Mouse (Mus musculus): ENCODE results near the gene Rnf138rt1. TPM values are rescaled to one million over a fixed set of nuclear protein-coding genes. Genes with fewer than 3 reads are reported as not detected.

Gene Rnf138rt1
- under 1 TPM; 0.51 to 0.56 TPM for total RNA-seq (2021)
- long read RNA-seq, experiment 1: 0 reads
- long read RNA-seq, experiment 2: 0 reads

DNA sequence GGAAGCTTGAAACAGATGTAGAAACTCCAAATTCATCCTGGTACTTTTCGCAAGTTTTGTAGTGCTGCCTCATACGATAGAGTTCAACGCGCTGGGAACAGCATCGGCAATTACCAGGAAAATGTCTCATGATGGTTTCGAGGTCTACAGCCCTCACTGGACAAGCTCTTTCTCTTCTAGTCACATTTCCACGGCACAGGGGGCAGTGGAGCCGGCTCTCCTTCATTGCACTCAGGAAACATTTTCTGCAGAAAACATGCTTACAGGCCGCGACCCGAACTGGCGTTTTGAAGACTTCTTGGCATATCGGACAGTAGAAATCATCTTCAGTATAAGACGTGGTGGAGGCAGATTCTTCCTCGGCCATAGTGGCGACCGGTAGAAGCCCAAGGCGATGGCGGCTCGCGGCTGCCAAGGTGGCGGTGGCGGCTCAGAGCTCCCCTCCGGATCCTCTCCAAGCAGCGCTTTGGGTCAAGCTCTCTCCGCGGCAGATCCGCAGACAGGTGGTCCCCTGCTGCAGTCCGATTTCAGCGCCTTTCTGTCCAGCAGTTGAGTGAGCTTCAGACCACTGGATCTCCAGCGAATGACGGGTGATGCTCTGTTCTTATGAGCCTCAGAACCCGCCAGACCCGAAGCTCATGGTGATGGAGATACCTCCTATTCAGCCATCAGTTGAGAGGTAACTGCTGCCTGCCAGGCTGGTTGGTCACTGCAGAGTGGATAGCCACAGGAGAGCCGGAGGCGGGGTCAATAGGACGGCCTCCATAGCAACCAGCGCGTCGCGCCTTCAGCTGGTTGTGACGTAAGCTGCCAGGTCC lies at the start of gene Rnf138rt1:
Rnf138rt1 (minus strand) TSS at position 713 of the 818 bp plus-strand sequence.
- peak; percentile 8 to 9 for DNase-seq (ENCODE audit: low spot score in 2 of 2)

DNA sequence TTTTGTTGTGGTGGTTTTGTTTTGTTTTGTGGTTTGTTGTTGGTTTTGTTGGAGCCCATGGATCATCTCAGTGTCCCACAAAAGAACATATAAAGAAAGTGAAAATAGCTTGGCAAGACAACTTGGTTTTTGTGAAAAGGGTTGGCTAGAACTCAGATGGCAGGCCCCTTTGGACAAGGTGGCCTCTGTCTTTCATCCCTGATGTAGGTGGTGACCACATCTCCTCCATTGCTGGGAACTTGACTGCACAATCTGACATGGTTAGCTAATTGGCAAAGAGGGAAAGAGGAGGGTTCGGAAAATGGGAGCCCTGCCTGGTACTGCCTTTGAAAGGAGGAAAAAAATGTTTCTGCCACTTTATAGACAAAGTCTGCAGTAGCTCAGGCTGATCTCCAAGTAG lies 46.1 kb upstream of the Rnf138rt1 start:
- DNase-seq (ENCODE audit: low spot score in 2 of 2): no peak

DNA sequence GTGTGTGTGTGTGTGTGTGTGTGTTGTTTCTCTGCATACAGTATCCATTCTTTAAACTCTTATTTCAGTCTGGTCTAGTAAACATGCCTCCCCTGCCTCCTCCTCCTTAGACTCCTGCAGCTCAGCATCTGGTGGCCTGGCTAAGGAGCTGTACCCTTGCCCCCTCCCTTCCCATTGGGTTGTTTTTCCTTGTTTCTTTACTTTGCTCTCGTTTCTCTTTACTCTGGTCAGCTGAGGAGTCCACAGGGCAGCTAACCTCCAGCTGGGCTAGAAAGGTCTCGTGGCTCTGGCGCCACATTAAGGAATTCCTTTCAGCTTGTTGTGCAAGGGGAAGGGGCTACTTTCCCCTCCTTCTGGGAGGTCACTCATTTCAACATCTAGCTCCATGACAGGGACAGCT lies 5.2 kb upstream of the Rnf138rt1 start:
- no peak for DNase-seq (ENCODE audit: low spot score in 2 of 2)

DNA sequence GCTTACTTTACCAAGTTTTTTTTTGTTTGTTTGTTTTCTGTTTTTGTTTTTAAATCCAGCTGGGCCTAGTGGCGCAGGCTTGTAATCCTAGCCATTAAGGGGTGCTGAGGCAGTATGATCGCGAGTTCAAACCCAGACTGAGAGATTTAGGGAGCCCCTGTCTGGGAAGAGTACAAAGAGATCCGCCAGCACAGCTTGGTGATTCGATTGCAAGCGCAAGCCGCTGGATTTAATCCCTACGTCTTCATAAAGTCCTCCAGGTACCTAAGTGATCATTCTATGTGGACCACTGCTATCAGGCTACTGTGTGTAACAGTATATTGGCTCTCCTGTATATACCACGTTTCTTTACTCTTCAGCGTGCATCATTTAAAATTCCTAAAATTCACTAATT lies 303 bp upstream of the Rnf138rt1 start:
- DNase-seq (ENCODE audit: low spot score in 2 of 2): no peak

DNA sequence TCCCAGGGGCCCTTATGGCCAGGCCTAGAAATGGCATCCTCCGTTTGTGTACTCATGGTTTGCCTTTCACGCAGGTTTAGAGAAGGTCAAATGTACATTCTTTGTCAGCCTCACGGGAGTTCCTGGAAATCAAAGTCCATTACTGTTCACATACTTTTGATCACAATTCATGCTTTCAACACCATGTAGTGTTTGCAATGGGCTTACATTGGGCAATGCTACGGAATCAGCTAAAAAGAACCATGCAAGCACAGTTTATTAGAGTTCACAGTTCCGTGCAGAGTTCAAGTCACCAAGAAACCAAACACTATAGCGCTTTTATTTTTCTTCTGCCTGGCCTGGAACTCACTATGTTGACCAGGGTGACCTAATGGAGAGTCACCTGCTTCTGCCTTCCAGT lies 15.1 kb downstream of the Rnf138rt1 start:
- no peak for DNase-seq (ENCODE audit: low spot score in 2 of 2)

DNA sequence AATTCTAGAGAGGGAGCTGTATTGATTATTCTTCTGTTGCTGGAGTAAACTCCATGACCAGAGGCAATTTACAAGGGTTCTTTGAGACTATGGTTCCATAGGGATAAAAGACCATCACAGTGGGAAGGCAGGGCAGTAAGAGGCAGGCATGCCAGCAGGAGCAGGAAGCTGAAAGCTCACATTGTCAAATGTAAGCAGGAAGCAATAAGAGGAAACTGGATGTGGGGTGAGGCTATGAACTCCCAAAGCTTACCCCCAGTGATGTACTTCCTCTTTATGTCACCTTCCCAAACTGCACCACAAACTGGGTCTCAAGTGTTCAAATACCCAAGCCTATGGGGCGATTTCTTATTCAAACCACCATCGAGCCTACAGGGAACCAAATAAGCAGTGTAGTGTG lies 17.2 kb downstream of the Rnf138rt1 start:
- no peak for DNase-seq (ENCODE audit: low spot score in 2 of 2)

DNA sequence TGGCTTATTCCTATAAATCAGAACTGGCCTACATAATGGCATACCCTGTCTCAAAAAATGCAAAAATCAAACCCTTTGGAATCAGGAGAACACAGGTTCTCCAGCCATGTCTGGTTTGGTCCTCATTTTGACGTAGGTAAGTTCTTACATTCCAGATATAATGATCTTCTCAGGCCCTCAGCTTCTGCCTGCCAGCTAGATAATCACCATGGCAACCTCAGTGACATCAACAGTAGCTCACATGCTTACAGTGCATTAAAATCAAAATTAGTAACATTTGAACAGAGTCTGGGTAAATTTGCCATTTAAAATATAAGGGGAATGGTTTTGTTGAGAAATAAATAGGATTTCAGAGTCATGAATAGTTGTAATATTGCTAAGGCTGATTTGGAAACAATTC lies 22.2 kb downstream of the Rnf138rt1 start:
- DNase-seq (ENCODE audit: low spot score in 2 of 2): no peak

DNA sequence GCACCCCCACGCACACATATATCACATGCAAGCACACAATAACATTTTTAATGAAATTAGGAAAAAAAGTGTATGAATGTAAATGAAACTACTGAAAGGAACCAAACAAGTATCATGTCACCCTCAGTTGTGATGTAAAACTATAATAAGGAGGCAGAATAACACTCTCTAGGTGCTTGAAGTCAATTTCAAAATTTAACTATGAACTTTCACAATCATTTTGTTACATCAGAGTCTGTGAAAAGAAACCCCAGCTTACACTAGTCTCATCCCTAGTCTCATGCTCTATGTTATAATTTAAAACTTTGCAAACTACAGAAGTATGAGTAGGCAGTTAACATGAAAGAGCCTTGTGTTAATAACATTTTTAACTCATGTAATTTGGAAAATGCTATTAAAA lies 27.0 kb downstream of the Rnf138rt1 start:
- no peak for DNase-seq (ENCODE audit: low spot score in 2 of 2)

DNA sequence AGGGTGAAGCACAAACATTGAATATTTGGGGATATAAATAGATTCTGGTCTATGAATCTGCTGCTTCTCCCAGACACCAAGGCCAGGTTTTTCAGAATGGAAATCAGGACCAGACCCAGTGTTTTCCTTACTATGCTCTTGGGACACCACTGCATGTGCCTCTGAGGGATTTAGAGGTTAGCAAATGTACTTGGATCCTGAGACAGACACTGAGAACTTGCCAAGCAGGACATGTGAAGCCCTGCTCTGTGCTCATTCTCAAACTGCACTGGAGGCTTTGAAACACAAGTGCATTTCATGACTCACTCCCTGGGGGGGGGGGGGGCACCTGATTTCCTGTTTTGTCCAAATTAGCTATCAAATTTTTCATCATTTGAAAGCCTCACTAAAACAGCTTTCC lies 37.5 kb downstream of the Rnf138rt1 start:
- DNase-seq (ENCODE audit: low spot score in 2 of 2): no peak

DNA sequence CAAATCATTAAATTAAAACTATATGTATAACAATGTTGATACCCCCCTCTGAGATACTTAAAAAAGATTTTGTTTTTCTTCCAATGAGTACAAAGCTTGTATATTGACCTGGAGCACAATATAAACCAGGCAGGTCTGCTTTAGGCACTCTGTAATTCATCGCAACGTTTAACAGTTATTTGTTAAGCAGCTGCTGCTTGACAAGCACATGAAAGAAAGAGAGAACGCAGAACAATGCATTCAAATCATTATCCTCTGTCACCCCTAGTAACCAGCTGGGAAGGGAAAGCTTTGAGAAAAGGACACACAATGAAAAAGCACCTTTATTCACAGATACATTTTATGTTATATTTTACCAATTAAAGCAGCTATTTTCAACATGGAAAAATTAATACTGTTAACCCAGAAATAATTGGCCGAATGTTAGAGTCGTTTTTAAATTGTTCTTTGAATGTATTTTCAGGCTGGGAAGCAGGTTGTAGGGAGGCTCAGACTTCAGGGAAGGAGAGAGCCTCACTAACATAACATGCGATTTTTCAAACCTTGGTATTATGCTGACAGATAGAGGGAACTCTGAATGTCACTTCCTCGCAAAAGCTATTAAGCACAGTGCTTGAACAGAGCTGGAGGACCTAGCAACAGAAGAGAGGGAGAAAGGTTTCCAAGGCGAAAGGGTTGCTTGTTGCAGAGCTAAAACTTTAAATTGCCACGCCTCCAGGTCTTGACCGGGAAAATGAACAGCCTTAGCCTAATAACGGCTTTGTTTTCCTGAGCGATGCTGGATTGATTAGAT lies 38.1 kb downstream of the Rnf138rt1 start:
- DNase-seq (ENCODE audit: low spot score in 2 of 2): no peak

DNA sequence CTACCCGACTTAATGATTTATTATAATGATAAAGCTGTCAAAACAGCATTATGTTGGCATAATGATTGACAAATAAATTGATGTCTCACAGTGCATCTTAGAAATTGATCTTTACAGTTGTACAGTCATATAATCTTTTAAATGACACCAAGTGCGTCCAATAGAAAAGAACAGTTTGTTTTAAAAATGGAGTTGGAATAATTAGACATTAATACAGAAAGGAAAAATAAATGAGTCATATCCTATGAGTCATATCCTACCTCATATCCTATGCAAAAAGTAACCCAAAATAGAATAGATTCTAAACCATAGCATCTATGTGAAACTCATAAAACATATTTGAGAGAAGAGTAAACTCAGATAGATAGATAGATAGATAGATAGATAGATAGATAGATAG lies 40.5 kb downstream of the Rnf138rt1 start:
- no peak for DNase-seq (ENCODE audit: low spot score in 2 of 2)

Other genes with a start within 250 kb of the Rnf138rt1 start
- 1 to 10 TPM; 1.8 to 1.9 TPM for gene Grpr, start 211.7 kb downstream of the Rnf138rt1 start, total RNA-seq (2021)
- gene Ap1s2, start 147.7 kb upstream of the Rnf138rt1 start, total RNA-seq (2021): 10 to 100 TPM; 35.5 to 38.8 TPM
- gene Zrsr2, start 197.3 kb upstream of the Rnf138rt1 start, total RNA-seq (2021): 10 to 100 TPM; 49.5 to 58.6 TPM